Mouse (Mus musculus): Measurements from ENCODE around the gene Olfr301.

Gene Olfr301

GRCm38 (mm10) chr7:86403546-86403945 lies at the start of gene Olfr301:
TSS of gene Olfr301 (plus strand) at chr7:86403846.
- DNase-seq (ENCODE audit: low read depth, low spot score): no peak

DNA sequence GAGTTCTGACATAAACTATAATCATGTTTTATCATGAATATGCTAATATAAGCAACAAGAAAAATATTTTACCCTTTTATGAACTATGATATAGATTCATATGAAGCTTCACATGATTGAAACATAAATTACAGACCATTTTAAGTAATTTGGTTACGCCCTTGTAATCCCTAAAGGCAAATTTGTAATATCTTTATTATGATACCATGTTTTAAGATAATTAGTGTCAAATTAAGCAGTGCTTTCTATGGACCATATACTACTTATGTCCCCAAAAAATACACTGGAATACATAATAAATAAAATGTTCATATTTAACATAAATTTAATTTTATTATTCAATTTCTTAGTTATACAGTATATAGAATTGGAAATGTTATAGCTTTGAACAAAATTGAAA lies 36.8 kb upstream of the Olfr301 start, which contains the start of gene Olfr305:
Gene Olfr305 (minus strand): TSS at position 101 of the 400 bp plus-strand sequence.
- no peak for DNase-seq (ENCODE audit: low read depth, low spot score)

DNA sequence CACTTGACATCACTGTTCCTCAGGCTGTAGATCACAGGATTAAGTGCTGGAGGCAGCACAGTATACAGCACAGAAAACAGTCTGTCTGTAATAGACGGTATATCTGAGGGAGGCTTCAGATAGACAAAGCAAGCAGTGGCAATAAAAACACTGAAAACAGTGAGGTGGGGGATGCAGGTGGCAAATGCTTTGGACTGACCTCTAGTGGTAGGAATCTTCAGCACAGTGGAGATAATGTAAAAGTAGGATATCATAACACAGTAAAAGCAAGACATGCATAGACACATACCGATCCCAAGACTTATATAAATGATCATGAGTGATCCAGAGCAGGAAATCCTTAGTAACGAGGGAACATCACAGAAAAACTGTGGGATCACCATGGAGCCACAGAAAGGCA lies 17.9 kb upstream of the Olfr301 start:
- DNase-seq (ENCODE audit: low read depth, low spot score): no peak

- no peak for DNase-seq (ENCODE audit: low read depth, low spot score)
Measured at GRCm38 (mm10) chr7:86386558-86386957, 17.1 kb upstream of the Olfr301 start, which contains the start of gene Olfr304. TSS of gene Olfr304 (minus strand) at chr7:86386658.

DNA sequence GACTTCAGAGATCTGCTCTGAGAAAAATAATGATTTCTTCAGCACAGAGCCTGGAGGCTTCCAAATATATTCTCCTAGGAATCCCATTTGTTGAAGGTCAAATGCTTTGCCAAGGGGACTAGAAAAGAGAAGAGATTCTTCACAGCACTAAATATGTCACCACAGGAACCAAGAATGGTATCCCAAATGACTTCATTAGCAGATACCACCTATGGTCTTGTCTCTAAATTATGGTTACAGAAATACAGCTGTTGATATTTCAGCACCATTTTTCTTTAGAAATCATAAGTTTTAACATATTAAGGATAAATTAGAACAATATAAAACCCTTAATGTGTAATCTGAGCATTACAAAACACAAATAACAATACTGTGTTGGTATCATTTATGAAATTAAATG lies 6.0 kb upstream of the Olfr301 start, which contains the start of gene Olfr303:
Gene Olfr303 (minus strand): TSS at position 101 of the 400 bp plus-strand sequence.
- DNase-seq (ENCODE audit: low read depth, low spot score): no peak

GRCm38 (mm10) chr7:86459621-86460020 lies 56.0 kb downstream of the Olfr301 start, which contains the start of gene Olfr299:
TSS of gene Olfr299 (plus strand) at chr7:86459921.
- no peak for DNase-seq (ENCODE audit: low read depth, low spot score)

All from A20 (cell line).